Mouse (Mus musculus) neural tube, embryonic 14.5 days (tissue): ENCODE results near the gene Cnpy1. TPM values are rescaled to one million over a fixed set of nuclear protein-coding genes. Genes with fewer than 3 reads are reported as not detected.
A peak's percentile ranks its signal among the peaks of the same experiment; 100 is the strongest.

ENCODE experiments used
- ATAC-seq: fragments of 200-750 bp; cut with Nextera tagmentation; 2 replicates; pipeline ENCODE4 v1.8.0; 2017; ENCODE audit warnings: low read depth, mild to moderate bottlenecking, moderate TSS enrichment, moderate library complexity
- H3K27ac ChIP-seq: fragments of 300-500 bp; sonication (generic); 2 replicates; pipeline ENCODE4 v1.5.1; 2014; ENCODE audit warnings: low read depth, mild to moderate bottlenecking, control low read depth, low read length, moderate library complexity, mixed read lengths
- H3K27me3 ChIP-seq: fragments of 300-500 bp; sonication (generic); 2 replicates; pipeline ENCODE4 v1.6.1; 2014; ENCODE audit warnings: low read length; ENCODE audit not compliant: control insufficient read depth, insufficient read depth
- H3K36me3 ChIP-seq: fragments of 300-500 bp; sonication (generic); 2 replicates; pipeline ENCODE4 v1.6.1; 2014; ENCODE audit warnings: low read length, mixed read lengths; ENCODE audit not compliant: control insufficient read depth, insufficient read depth
- H3K4me1 ChIP-seq: fragments of 300-500 bp; sonication (generic); 2 replicates; pipeline ENCODE4 v1.6.1; 2014; ENCODE audit warnings: low read length; ENCODE audit not compliant: control insufficient read depth, insufficient read depth
- H3K4me2 ChIP-seq: fragments of 300-500 bp; sonication (generic); 2 replicates; pipeline ENCODE4 v1.6.1; 2014; ENCODE audit warnings: mild to moderate bottlenecking, low read depth, low read length, control low read depth
- H3K4me3 ChIP-seq: fragments of 300-500 bp; sonication (generic); 2 replicates; pipeline ENCODE4 v1.5.1; 2014; ENCODE audit warnings: low read depth, low read length, control low read depth, mixed read lengths
- H3K9ac ChIP-seq: fragments of 300-500 bp; sonication (generic); replicated peaks from 2 replicates; pipeline ENCODE4 v1.6.1; 2014; ENCODE audit warnings: low read depth, mild to moderate bottlenecking, control low read depth, low read length, mixed read lengths
- H3K9me3 ChIP-seq: fragments of 300-500 bp; sonication (generic); 2 replicates; pipeline ENCODE4 v1.6.1; 2016; ENCODE audit warnings: low read length; ENCODE audit not compliant: control insufficient read depth
- WGBS: fragments of 180-500 bp; shearing (Covaris S2); extraction: QIAGEN DNeasy Blood & Tissue Kit; methylation state at CpG from one replicate; pipeline ENCODE4 v1.1.7; 2014; 5-methylcytosine and 5-hydroxymethylcytosine counted together
- polyA plus RNA-seq: library from polyadenylated mRNA; unstranded; fragments of >200 nt; fragmentation: Nextera tagmentation; extraction: Ambion mirVana; gene quantifications from 2 replicates; pipeline ENCODE4 v1.2.1, GENCODE M21; 2014

Cnpy1 gene
- polyA plus RNA-seq, 1 experiment from 2014 or later: 0.66 TPM

- no peaks in the 10 kb centered on the region for H3K4me1 ChIP-seq
- no peak for ATAC-seq
- 40% methylated on average over 4 of the region's 4 CpGs for WGBS
Measured at GRCm38 (mm10) chr5:28237055-28237454, 8.6 kb downstream of the Cnpy1 start.

GRCm38 (mm10) chr5:28236098-28236497 is 9.5 kb downstream of the Cnpy1 start:
- WGBS: 32% methylated on average over 6 of the region's 6 CpGs
- Histone ChIP-seq H3K4me1 (no peaks in the 10 kb centered on the region), H3K4me2 (no peak overlapping the region), H3K36me3 (no peaks in the 10 kb centered on the region), H3K27me3 (no peaks in the 10 kb centered on the region), H3K27ac (no peak overlapping the region), H3K9me3 (no peaks in the 10 kb centered on the region), H3K4me3 (no peak overlapping the region), H3K9ac (no peak overlapping the region)
- no peak for ATAC-seq

More at GRCm38 (mm10) chr5:28237055-28237454, 8.6 kb downstream of the Cnpy1 start:
- H3K36me3 ChIP-seq: no peaks in the 10 kb centered on the region
- H3K4me3 ChIP-seq: no peak overlapping the region
- H3K27ac ChIP-seq: no peak overlapping the region
- no peaks in the 10 kb centered on the region for H3K27me3 ChIP-seq
- no peak overlapping the region for H3K4me2 ChIP-seq
- H3K9me3 ChIP-seq: no peaks in the 10 kb centered on the region
- no peak overlapping the region for H3K9ac ChIP-seq

GRCm38 (mm10) chr5:28232101-28232500 is 13.5 kb downstream of the Cnpy1 start:
- Histone ChIP-seq H3K4me2 (no peak overlapping the region), H3K27ac (no peak overlapping the region), H3K4me3 (no peak overlapping the region), H3K4me1 (no peaks in the 10 kb centered on the region), H3K36me3 (no peaks in the 10 kb centered on the region), H3K9me3 (no peaks in the 10 kb centered on the region), H3K27me3 (no peaks in the 10 kb centered on the region), H3K9ac (no peak overlapping the region)
- 70% methylated on average over 3 of the region's 3 CpGs for WGBS
- ATAC-seq: no peak

- Histone ChIP-seq H3K27me3 (no peaks in the 10 kb centered on the region), H3K27ac (no peak overlapping the region), H3K9ac (no peak overlapping the region), H3K36me3 (no peaks in the 10 kb centered on the region), H3K9me3 (no peaks in the 10 kb centered on the region), H3K4me2 (no peak overlapping the region), H3K4me3 (no peak overlapping the region), H3K4me1 (no peaks in the 10 kb centered on the region)
- ATAC-seq: no peak
- WGBS: 94% methylated on average over 1 of the region's 1 CpGs
Measured at GRCm38 (mm10) chr5:28219596-28219995, 26.0 kb downstream of the Cnpy1 start.

GRCm38 (mm10) chr5:28213441-28213840 is 32.2 kb downstream of the Cnpy1 start:
- peaks cover 27% of the 10 kb centered on the region for H3K27me3 ChIP-seq
- no peak overlapping the region for H3K4me3 ChIP-seq
- H3K4me2 ChIP-seq: no peak overlapping the region
- H3K9me3 ChIP-seq: no peaks in the 10 kb centered on the region
- WGBS: 76% methylated on average over 2 of the region's 2 CpGs
- no peak overlapping the region for H3K9ac ChIP-seq
- peaks cover 9% of the 10 kb centered on the region for H3K4me1 ChIP-seq
- no peak overlapping the region for H3K27ac ChIP-seq
- ATAC-seq: no peak
- no peaks in the 10 kb centered on the region for H3K36me3 ChIP-seq

- H3K27ac ChIP-seq: no peak overlapping the region
- H3K27me3 ChIP-seq: peaks cover 37% of the 10 kb centered on the region
- 1% methylated on average over 15 of the region's 15 CpGs for WGBS
- H3K9ac ChIP-seq: no peak overlapping the region
- H3K4me3 ChIP-seq: no peak overlapping the region
- H3K36me3 ChIP-seq: no peaks in the 10 kb centered on the region
- H3K4me2 ChIP-seq: peak overlapping the region; percentile 2; the same call in 1 of the 2 replicates
- ATAC-seq: no peak; the same call in 1 of the 2 replicates
- peaks cover 9% of the 10 kb centered on the region for H3K4me1 ChIP-seq
- H3K9me3 ChIP-seq: no peaks in the 10 kb centered on the region
Measured at GRCm38 (mm10) chr5:28211651-28212310, 33.8 kb downstream of the Cnpy1 start.

- Histone ChIP-seq H3K9ac (no peak overlapping the region), H3K4me1 (peaks cover 9% of the 10 kb centered on the region), H3K27me3 (peaks cover 40% of the 10 kb centered on the region), H3K27ac (no peak overlapping the region), H3K4me2 (peak overlapping the region; percentile 59), H3K36me3 (no peaks in the 10 kb centered on the region), H3K4me3 (peak overlapping the region; percentile 36), H3K9me3 (no peaks in the 10 kb centered on the region)
- no peak for ATAC-seq
- 1% methylated on average over 29 of the region's 29 CpGs for WGBS
Measured at GRCm38 (mm10) chr5:28210591-28211550, 34.7 kb downstream of the Cnpy1 start.

- peak overlapping the region; percentile 59 for H3K4me2 ChIP-seq
- WGBS: under 1% methylated on average over 80 of the region's 80 CpGs
- no peak overlapping the region for H3K27ac ChIP-seq
Measured at GRCm38 (mm10) chr5:28209549-28210431, 35.8 kb downstream of the Cnpy1 start.

More at GRCm38 (mm10) chr5:28209549-28210431, 35.8 kb downstream of the Cnpy1 start:
- H3K36me3 ChIP-seq: no peaks in the 10 kb centered on the region
- H3K27me3 ChIP-seq: peaks cover 45% of the 10 kb centered on the region
- H3K9me3 ChIP-seq: no peaks in the 10 kb centered on the region
- peak; percentile 65 for ATAC-seq
- H3K4me1 ChIP-seq: peaks cover 9% of the 10 kb centered on the region
- no peak overlapping the region for H3K9ac ChIP-seq
- peak overlapping the region; percentile 36 for H3K4me3 ChIP-seq
